Mouse (Mus musculus): Measurements from ENCODE around the gene Plcb4.

Gene Plcb4

GRCm38 (mm10) chr2:136002118-136002517, 343.3 kb downstream of the Plcb4 start:
- no peak for DNase-seq (ENCODE audit: low spot score)

- no peak for DNase-seq (ENCODE audit: low spot score)
These were observed 345.0 kb downstream of the Plcb4 start for GRCm38 (mm10) chr2:136003836-136004235.

- DNase-seq (ENCODE audit: low spot score) = no peak
These were observed 347.5 kb downstream of the Plcb4 start for GRCm38 (mm10) chr2:136006280-136006679.

DNA sequence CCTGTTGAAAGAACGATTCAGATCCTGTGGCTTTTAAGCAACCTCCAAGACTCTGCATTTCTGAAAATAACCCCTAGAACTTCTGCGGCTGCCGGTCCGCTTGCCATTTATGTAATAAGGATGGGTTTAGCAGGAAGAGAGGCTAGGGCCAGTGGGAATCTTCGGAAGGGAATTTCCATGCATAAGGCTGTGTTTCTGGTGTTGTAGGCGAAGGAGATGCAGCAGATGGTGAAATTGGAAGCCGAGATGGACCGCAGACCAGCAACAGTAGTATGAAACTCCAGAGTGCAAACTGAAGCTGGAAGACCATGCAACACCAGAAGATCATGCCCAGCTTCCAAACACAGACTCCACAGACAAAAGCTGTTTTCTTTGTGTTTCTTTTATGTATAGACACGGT, 353.9 kb downstream of the Plcb4 start:
- no peak for DNase-seq (ENCODE audit: low spot score)

GRCm38 (mm10) chr2:136048464-136048863, 389.7 kb downstream of the Plcb4 start:
- DNase-seq (ENCODE audit: low spot score) = no peak

GRCm38 (mm10) chr2:136050793-136051615, 392.2 kb downstream of the Plcb4 start:
- no peak for DNase-seq (ENCODE audit: low spot score)

- no peak for DNase-seq (ENCODE audit: low spot score)
These were observed 393.0 kb downstream of the Plcb4 start, which contains the start of gene Lamp5 for GRCm38 (mm10) chr2:136051688-136052289. Lamp5 (plus strand) TSS chr2:136052239.

- no peak for DNase-seq (ENCODE audit: low spot score)
These were observed 399.1 kb downstream of the Plcb4 start for GRCm38 (mm10) chr2:136057861-136058331.

- no peak for DNase-seq (ENCODE audit: low spot score)
These were observed 399.6 kb downstream of the Plcb4 start for GRCm38 (mm10) chr2:136058398-136058797.

DNA sequence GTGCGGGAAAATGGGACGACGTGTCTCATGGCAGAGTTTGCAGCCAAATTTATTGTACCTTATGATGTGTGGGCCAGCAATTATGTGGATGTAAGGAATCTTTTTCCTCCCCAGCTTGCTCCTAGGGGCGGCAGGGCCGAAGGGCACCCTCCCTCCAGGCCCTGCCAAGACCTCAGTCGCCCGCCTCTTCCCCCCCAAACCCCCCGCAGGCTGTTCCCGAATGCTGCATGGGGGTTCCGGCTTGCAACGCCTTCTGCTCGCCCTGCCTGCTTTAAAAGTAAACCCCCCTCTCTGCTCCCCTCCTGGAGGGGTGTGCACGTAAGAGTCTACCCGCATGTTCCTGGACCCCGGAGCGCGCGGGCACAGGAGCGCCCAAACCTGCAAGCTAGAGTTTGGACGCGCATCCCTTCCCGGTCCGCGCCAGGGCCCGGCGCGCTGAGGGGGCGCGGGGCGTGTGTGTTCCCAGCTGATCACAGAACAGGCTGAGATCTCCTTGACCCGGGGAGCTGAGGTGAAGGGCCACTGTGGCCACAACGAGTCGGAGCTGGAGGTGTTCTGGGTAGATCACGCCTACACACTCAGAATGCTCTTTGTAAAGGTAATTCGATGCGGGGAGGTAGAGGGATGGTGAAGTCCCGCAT, 400.3 kb downstream of the Plcb4 start:
- no peak for DNase-seq (ENCODE audit: low spot score)

All from urinary bladder, postnatal 25 days (tissue).